Mouse (Mus musculus): ENCODE measurements around the gene Sh3kbp1. TPM values are rescaled to one million over a fixed set of nuclear protein-coding genes. Genes with fewer than 3 reads are reported as not detected.

The Sh3kbp1 gene
- polyA plus RNA-seq, 1 experiment from 2014 or later = 31.4 TPM

DNA sequence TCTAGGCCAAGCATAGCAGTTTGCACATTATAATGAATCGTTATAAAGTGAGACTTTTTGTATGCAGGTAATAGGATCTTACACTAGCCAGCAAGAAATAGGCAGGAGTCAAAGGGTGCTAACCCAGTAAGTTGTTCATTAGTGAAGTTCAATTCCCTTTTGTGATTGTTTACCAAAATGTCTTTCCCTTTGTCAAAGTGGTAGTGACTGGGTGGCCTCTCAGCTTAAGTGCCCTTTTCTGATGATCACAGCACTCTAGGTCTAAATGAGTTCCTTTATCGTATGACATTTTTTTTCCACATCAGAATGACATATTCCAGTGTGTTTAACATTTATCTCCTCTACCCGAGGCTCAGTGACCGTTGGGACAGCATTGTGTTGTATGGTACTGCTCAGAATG, 1.6 kb downstream of the Sh3kbp1 start:
- Histone ChIP-seq H3K4me2 (replicated peaks; ENCODE audit: low read depth, low read length) (peak overlapping the region; percentile 50), H3K4me1 (replicated peaks; ENCODE audit: control insufficient read depth, insufficient read depth, low read length) (no peaks in the 10 kb centered on the region), H3K4me3 (ENCODE audit: low read depth, low read length) (peak overlapping the region; percentile 54), H3K36me3 (ENCODE audit: control insufficient read depth, insufficient read depth, low read length) (no peaks in the 10 kb centered on the region), H3K9me3 (ENCODE audit: control insufficient read depth, low read length) (no peaks in the 10 kb centered on the region), H3K27me3 (ENCODE audit: control insufficient read depth, insufficient read depth, low read length) (no peaks in the 10 kb centered on the region; the same call in 1 of the 2 replicates), H3K27ac (ENCODE audit: low read depth, low read length) (no peak overlapping the region), H3K9ac (ENCODE audit: low read depth, low read length) (0 out of 2 replicates have a peak overlapping the region, but pooled peaks have one; percentile 1)
- ATAC-seq (ENCODE audit: low FRiP score) (no peak), DNase-seq (ENCODE audit: low spot score) (no peak)
- WGBS = 50% methylated on average over 4 of the region's 4 CpGs

DNA sequence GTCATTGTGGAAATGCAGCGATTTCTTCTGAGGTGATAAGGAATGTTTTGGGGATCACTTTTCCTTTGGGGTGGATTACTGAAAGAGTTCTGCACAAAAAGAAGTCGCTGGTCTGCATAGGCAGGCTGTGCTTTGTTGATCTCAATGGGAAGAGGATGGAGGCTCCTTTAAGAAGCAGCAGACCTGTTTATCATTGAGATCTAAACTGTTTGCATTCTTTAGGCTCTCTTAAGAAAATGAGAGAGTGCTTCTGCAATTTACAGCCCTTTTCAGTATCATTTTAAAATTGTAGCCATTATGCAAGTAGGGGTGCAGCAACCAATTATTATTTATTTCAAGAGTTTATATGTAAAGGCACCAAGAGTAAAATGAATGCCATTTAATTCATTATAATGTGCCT, 2.1 kb downstream of the Sh3kbp1 start:
- no peak for ATAC-seq (ENCODE audit: low FRiP score)
- Histone ChIP-seq H3K36me3 (ENCODE audit: control insufficient read depth, insufficient read depth, low read length) (no peaks in the 10 kb centered on the region), H3K9me3 (ENCODE audit: control insufficient read depth, low read length) (no peaks in the 10 kb centered on the region), H3K4me2 (replicated peaks; ENCODE audit: low read depth, low read length) (no peak overlapping the region), H3K27me3 (ENCODE audit: control insufficient read depth, insufficient read depth, low read length) (no peaks in the 10 kb centered on the region; the same call in 1 of the 2 replicates), H3K4me3 (ENCODE audit: low read depth, low read length) (no peak overlapping the region; the same call in 1 of the 2 replicates), H3K4me1 (replicated peaks; ENCODE audit: control insufficient read depth, insufficient read depth, low read length) (no peaks in the 10 kb centered on the region), H3K9ac (ENCODE audit: low read depth, low read length) (no peak overlapping the region), H3K27ac (ENCODE audit: low read depth, low read length) (no peak overlapping the region)
- DNase-seq (ENCODE audit: low spot score) = no peak
- 37% methylated on average over 2 of the region's 2 CpGs for WGBS

DNA sequence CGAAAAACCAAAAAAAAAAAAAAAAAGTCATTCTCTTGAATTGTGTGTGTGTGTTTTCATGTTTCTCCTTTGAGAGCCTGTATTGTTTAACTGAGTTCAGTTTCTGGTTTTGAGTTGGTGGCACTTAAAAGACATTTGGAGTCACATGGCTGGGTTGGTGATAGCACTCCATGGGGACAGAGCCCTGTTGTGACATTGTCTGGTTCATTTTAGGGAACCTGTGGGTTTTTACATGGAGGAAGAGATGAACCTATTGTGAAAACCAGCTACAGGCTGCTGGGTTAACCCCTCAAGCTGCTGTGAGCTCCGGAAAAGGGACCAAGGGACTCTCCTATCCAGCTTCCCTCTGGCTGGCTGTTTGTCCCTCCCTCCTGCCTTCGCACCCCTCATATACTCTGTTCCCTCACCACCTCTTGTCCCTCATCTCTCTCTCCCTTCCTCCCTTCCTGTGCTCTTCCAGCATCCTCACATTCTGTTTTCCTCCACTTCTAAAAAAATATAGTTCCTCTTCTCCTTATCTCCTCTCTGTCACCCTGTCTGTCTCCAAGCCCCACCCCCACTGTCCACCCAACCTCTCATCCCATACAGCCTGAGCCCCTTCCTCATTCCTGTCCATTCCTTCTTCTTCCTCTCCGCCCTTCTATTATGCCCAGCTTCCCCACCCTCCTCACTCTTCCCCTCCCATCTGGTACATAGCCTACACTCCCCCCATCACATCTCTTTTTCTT, 11.6 kb downstream of the Sh3kbp1 start:
- Histone ChIP-seq H3K36me3 (ENCODE audit: control insufficient read depth, insufficient read depth, low read length) (no peaks in the 10 kb centered on the region), H3K27me3 (ENCODE audit: control insufficient read depth, insufficient read depth, low read length) (no peaks in the 10 kb centered on the region; the same call in 1 of the 2 replicates), H3K4me1 (replicated peaks; ENCODE audit: control insufficient read depth, insufficient read depth, low read length) (no peaks in the 10 kb centered on the region), H3K4me3 (ENCODE audit: low read depth, low read length) (no peak overlapping the region), H3K27ac (ENCODE audit: low read depth, low read length) (no peak overlapping the region), H3K9ac (ENCODE audit: low read depth, low read length) (no peak overlapping the region), H3K9me3 (ENCODE audit: control insufficient read depth, low read length) (no peaks in the 10 kb centered on the region), H3K4me2 (replicated peaks; ENCODE audit: low read depth, low read length) (no peak overlapping the region)
- WGBS = 80% methylated on average over 3 of the region's 4 CpGs
- ATAC-seq (ENCODE audit: low FRiP score) = no peak
- no peak for DNase-seq (ENCODE audit: low spot score)

DNA sequence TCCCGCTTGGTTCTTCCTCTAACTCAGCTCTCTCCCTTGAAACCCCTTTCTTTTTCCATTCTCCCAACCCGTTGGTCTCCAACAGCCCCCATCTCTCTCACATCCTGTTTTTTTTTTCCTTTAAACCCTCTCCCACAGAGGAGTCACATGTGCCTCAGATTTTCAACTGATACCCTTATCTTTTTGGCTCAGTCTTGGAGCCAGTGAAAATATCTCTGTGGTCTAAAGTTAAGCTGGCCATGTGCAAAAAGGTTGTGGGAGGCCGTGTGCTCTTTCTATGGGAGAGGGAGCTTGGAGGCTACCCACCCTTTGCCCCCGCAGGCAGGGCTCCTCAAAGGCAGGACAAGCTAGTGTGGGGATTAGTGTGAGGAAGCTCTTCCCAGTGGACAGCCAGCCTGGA, 12.9 kb downstream of the Sh3kbp1 start:
- WGBS = 78% methylated on average over 4 of the region's 4 CpGs
- no peak for DNase-seq (ENCODE audit: low spot score)

DNA sequence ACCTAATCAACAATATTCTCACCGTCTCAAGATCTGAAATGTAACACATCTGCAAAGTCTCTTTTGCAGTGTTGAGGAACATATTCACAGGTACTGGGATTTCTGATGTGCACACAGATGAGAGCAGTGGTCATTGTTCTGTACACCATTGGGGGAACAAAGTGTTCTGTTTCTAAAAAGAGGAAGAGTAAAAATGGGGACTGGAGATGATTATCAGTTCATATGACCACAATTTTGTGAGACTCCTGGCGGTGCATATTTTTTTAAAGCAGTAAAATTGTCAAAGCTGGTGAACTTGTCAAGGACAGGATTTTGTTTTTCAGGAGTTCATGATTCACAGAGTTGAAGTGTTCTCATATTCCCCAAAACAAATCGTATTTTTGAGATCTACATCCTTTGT, 18.2 kb downstream of the Sh3kbp1 start:
- Histone ChIP-seq H3K27me3 (ENCODE audit: control insufficient read depth, insufficient read depth, low read length) (no peaks in the 10 kb centered on the region), H3K4me3 (ENCODE audit: low read depth, low read length) (no peak overlapping the region), H3K27ac (ENCODE audit: low read depth, low read length) (no peak overlapping the region), H3K4me1 (replicated peaks; ENCODE audit: control insufficient read depth, insufficient read depth, low read length) (no peaks in the 10 kb centered on the region), H3K9me3 (ENCODE audit: control insufficient read depth, low read length) (no peaks in the 10 kb centered on the region), H3K36me3 (ENCODE audit: control insufficient read depth, insufficient read depth, low read length) (no peaks in the 10 kb centered on the region), H3K4me2 (replicated peaks; ENCODE audit: low read depth, low read length) (no peak overlapping the region), H3K9ac (ENCODE audit: low read depth, low read length) (no peak overlapping the region)
- WGBS = 94% methylated on average over 3 of the region's 3 CpGs
- DNase-seq (ENCODE audit: low spot score) (no peak), ATAC-seq (ENCODE audit: low FRiP score) (no peak)

More for the DNA sequence above, 12.9 kb downstream of the Sh3kbp1 start:
- no peak overlapping the region for H3K4me3 ChIP-seq (ENCODE audit: low read depth, low read length)
- H3K36me3 ChIP-seq (ENCODE audit: control insufficient read depth, insufficient read depth, low read length) = no peaks in the 10 kb centered on the region
- no peaks in the 10 kb centered on the region for H3K4me1 ChIP-seq (replicated peaks; ENCODE audit: control insufficient read depth, insufficient read depth, low read length)
- no peaks in the 10 kb centered on the region for H3K9me3 ChIP-seq (ENCODE audit: control insufficient read depth, low read length)
- ATAC-seq (ENCODE audit: low FRiP score) = no peak
- H3K9ac ChIP-seq (ENCODE audit: low read depth, low read length) = no peak overlapping the region
- H3K4me2 ChIP-seq (replicated peaks; ENCODE audit: low read depth, low read length) = no peak overlapping the region
- no peak overlapping the region for H3K27ac ChIP-seq (ENCODE audit: low read depth, low read length)
- H3K27me3 ChIP-seq (ENCODE audit: control insufficient read depth, insufficient read depth, low read length) = no peaks in the 10 kb centered on the region

DNA sequence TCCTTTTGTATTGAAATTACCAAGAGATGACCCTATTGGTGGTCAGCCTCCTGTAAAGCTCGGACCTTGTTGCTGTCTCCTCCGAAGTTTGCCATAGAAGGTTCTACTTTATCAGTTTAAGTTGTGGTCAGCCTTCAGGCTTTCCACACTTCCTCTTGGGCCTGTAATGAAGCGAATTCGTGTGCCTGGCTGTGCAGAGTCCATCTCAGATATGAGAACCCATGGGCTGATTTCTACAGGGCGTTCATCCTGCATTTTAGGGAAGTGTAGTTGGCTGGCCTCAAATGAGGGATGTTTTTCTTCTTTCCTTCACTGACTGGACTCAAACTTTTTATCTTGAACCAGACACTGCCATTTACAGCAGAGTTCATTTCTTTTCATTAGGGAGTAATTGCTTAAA, 20.5 kb downstream of the Sh3kbp1 start:
- WGBS = 89% methylated on average over 5 of the region's 5 CpGs
- no peaks in the 10 kb centered on the region for H3K9me3 ChIP-seq (ENCODE audit: control insufficient read depth, low read length)
- DNase-seq (ENCODE audit: low spot score) (no peak), ATAC-seq (ENCODE audit: low FRiP score) (no peak)
- H3K9ac ChIP-seq (ENCODE audit: low read depth, low read length) = no peak overlapping the region
- H3K4me3 ChIP-seq (ENCODE audit: low read depth, low read length) = no peak overlapping the region
- H3K27me3 ChIP-seq (ENCODE audit: control insufficient read depth, insufficient read depth, low read length) = no peaks in the 10 kb centered on the region; the same call in 1 of the 2 replicates
- no peaks in the 10 kb centered on the region for H3K4me1 ChIP-seq (replicated peaks; ENCODE audit: control insufficient read depth, insufficient read depth, low read length)
- H3K4me2 ChIP-seq (replicated peaks; ENCODE audit: low read depth, low read length) = no peak overlapping the region
- no peak overlapping the region for H3K27ac ChIP-seq (ENCODE audit: low read depth, low read length)
- no peaks in the 10 kb centered on the region for H3K36me3 ChIP-seq (ENCODE audit: control insufficient read depth, insufficient read depth, low read length)

DNA sequence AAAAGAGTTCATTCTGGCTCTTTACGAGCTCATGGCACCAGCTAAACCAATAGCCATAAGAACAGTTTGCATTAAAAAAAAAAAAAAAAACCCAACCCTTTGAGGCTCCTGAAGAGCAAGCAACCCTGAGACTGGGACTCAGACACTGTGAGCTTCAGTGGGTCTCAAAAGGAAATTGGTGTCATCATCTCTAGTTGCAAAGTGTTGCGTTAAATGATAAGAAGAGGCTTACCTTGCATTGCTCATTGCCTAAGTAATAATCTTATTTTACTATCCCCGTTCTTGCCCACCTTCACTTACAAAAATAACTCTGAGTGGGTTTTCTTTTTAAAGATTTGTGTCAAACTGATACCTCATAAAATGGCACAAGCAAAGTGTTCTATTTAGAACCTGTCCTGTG, 21.5 kb downstream of the Sh3kbp1 start:
- Histone ChIP-seq H3K27ac (ENCODE audit: low read depth, low read length) (no peak overlapping the region), H3K9ac (ENCODE audit: low read depth, low read length) (no peak overlapping the region), H3K36me3 (ENCODE audit: control insufficient read depth, insufficient read depth, low read length) (no peaks in the 10 kb centered on the region), H3K27me3 (ENCODE audit: control insufficient read depth, insufficient read depth, low read length) (no peaks in the 10 kb centered on the region; the same call in 1 of the 2 replicates), H3K9me3 (ENCODE audit: control insufficient read depth, low read length) (no peaks in the 10 kb centered on the region), H3K4me1 (replicated peaks; ENCODE audit: control insufficient read depth, insufficient read depth, low read length) (no peaks in the 10 kb centered on the region), H3K4me2 (replicated peaks; ENCODE audit: low read depth, low read length) (no peak overlapping the region), H3K4me3 (ENCODE audit: low read depth, low read length) (no peak overlapping the region)
- ATAC-seq (ENCODE audit: low FRiP score) = no peak
- WGBS = 95% methylated on average over 3 of the region's 3 CpGs
- no peak for DNase-seq (ENCODE audit: low spot score)

DNA sequence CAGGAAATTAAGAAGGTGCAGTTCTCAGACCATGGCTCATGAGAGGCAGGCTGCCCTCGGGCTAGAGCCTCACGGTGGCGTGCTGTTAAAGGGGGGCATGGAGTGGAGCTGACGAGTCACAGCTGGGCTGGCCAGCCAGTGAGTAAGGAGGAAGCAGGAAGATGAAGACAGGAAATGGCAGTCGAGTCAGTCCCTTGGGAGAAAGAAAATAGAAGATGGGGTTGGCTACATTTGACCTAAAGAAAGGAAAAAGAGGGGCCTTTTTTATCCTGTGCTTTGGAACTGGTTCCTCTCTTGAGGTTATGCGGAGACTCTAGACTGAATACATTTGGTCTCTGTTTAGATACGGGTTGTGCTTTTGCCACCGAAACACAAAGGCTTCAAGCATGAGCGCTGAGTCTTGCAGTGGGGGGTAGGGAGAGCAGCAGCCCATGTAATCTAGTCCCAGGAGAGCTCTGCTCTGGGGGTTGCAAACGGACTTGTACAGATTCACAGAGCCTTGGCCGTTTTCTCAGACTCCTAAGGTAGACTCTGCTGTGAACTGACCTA, 23.1 kb downstream of the Sh3kbp1 start:
- Histone ChIP-seq H3K4me3 (ENCODE audit: low read depth, low read length) (no peak overlapping the region), H3K9me3 (ENCODE audit: control insufficient read depth, low read length) (no peaks in the 10 kb centered on the region), H3K36me3 (ENCODE audit: control insufficient read depth, insufficient read depth, low read length) (no peaks in the 10 kb centered on the region), H3K4me2 (replicated peaks; ENCODE audit: low read depth, low read length) (no peak overlapping the region), H3K9ac (ENCODE audit: low read depth, low read length) (no peak overlapping the region), H3K27me3 (ENCODE audit: control insufficient read depth, insufficient read depth, low read length) (no peaks in the 10 kb centered on the region; the same call in 1 of the 2 replicates), H3K27ac (ENCODE audit: low read depth, low read length) (no peak overlapping the region), H3K4me1 (replicated peaks; ENCODE audit: control insufficient read depth, insufficient read depth, low read length) (no peaks in the 10 kb centered on the region)
- ATAC-seq (ENCODE audit: low FRiP score) (no peak), DNase-seq (ENCODE audit: low spot score) (peak; percentile 8)
- WGBS = 45% methylated on average over 11 of the region's 11 CpGs

DNA sequence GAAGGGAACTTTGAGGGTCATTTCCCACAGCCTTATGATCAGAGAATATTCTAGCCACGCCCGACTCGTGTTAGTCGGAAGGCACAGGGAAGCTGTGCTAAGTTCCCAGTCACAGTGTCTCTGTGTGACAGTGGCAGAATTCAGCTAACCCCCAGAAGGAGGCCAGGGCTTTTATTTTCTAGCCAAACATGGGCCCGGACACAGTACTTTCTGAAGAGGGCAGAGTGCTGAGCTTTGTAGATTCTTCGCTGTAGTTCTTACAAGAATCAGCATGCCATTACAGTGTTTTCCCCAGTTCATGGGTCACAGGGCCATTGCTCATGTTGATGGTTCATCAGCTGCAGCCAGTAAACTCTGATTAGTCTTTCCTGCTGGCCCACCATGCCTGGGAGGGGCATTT, 23.7 kb downstream of the Sh3kbp1 start:
- Histone ChIP-seq H3K36me3 (ENCODE audit: control insufficient read depth, insufficient read depth, low read length) (no peaks in the 10 kb centered on the region), H3K27ac (ENCODE audit: low read depth, low read length) (no peak overlapping the region), H3K9ac (ENCODE audit: low read depth, low read length) (no peak overlapping the region), H3K9me3 (ENCODE audit: control insufficient read depth, low read length) (no peaks in the 10 kb centered on the region), H3K4me3 (ENCODE audit: low read depth, low read length) (no peak overlapping the region), H3K4me1 (replicated peaks; ENCODE audit: control insufficient read depth, insufficient read depth, low read length) (no peaks in the 10 kb centered on the region), H3K27me3 (ENCODE audit: control insufficient read depth, insufficient read depth, low read length) (no peaks in the 10 kb centered on the region; the same call in 1 of the 2 replicates), H3K4me2 (replicated peaks; ENCODE audit: low read depth, low read length) (no peak overlapping the region)
- ATAC-seq (ENCODE audit: low FRiP score) (no peak), DNase-seq (ENCODE audit: low spot score) (no peak)
- 83% methylated on average over 6 of the region's 6 CpGs for WGBS

All from hindbrain, embryonic 11.5 days (tissue).